Mouse (Mus musculus) leukemia stem cell, adult 10-12 weeks (primary cell): ENCODE measurements around the gene Gm13695. TPM values are rescaled to one million over a fixed set of nuclear protein-coding genes. Genes with fewer than 3 reads are reported as not detected.

Source experiments
- polyA plus RNA-seq: library from polyadenylated mRNA; stranded (reverse); fragments of >175 nt; gene quantifications from 2 replicates; pipeline ENCODE4 v1.2.3, GENCODE M21; 2012; ENCODE audit warnings: low replicate concordance

Gene Gm13695
- polyA plus RNA-seq: not detected in 2 replicates

GRCm38 (mm10) chr2:83967013-83967412, at the start of gene Gm13695:
Gene Gm13695, plus strand, starts transcription at chr2:83967313.

GRCm38 (mm10) chr2:83940931-83941361, 26.2 kb upstream of the Gm13695 start, which contains the start of gene Zswim2:
Gene Zswim2, minus strand, starts transcription at chr2:83941228.

GRCm38 (mm10) chr2:83955393-83955792, 11.7 kb upstream of the Gm13695 start, which contains the start of gene Gm13698:
Gene Gm13698, plus strand, starts transcription at chr2:83955693.

GRCm38 (mm10) chr2:83961203-83961602, 5.9 kb upstream of the Gm13695 start, which contains the start of gene Gm13693:
Gene Gm13693, plus strand, starts transcription at chr2:83961503.

GRCm38 (mm10) chr2:83972823-83973222, 5.7 kb downstream of the Gm13695 start, which contains the start of gene Gm13696:
Gene Gm13696, plus strand, starts transcription at chr2:83973123.

GRCm38 (mm10) chr2:83978633-83979032, 11.5 kb downstream of the Gm13695 start, which contains the start of gene Gm13694:
Gene Gm13694, plus strand, starts transcription at chr2:83978933.

GRCm38 (mm10) chr2:83984443-83984842, 17.3 kb downstream of the Gm13695 start, which contains the start of gene Gm13697:
Gene Gm13697, plus strand, starts transcription at chr2:83984743.

GRCm38 (mm10) chr2:83990253-83990652, 23.1 kb downstream of the Gm13695 start, which contains the start of gene Gm13691:
Gene Gm13691, plus strand, starts transcription at chr2:83990553.

Other genes with a start within 250 kb of the Gm13695 start
- 17.1 and 19.9 TPM in 2 replicates for gene Itgav, start 242.9 kb upstream of the Gm13695 start, polyA plus RNA-seq
- gene Fam171b, start 154.7 kb upstream of the Gm13695 start, polyA plus RNA-seq: 0.03 TPM in 1 of 2 replicates, not detected in the other
- not detected in 2 replicates for gene Zswim2, start 26.1 kb upstream of the Gm13695 start, polyA plus RNA-seq
- not detected in 2 replicates for gene Gm13698, start 11.6 kb upstream of the Gm13695 start, polyA plus RNA-seq
- not detected in 2 replicates for gene Gm13693, start 5.8 kb upstream of the Gm13695 start, polyA plus RNA-seq
- not detected in 2 replicates for gene Gm13696, start 5.8 kb downstream of the Gm13695 start, polyA plus RNA-seq
- not detected in 2 replicates for gene Gm13694, start 11.6 kb downstream of the Gm13695 start, polyA plus RNA-seq
- gene Gm13697, start 17.4 kb downstream of the Gm13695 start, polyA plus RNA-seq: not detected in 2 replicates
- not detected in 2 replicates for gene Gm13691, start 23.2 kb downstream of the Gm13695 start, polyA plus RNA-seq